Mouse (Mus musculus) lung, postnatal 0 days (tissue): Measurements from ENCODE around the gene Mymk.

Source experiments
- CTCF ChIP-seq: IDR thresholded peaks from 2 replicates; pipeline ENCODE4 v1.5.1; 2016; ENCODE audit warnings: antibody characterized with exemption, mild to moderate bottlenecking
- EP300 ChIP-seq: IDR thresholded peaks from 2 replicates; pipeline ENCODE4 v1.6.1; 2016; ENCODE audit warnings: antibody characterized with exemption, mild to moderate bottlenecking, control low read depth

GRCm38 (mm10) chr2:27026857-27027617, 44.9 kb downstream of the Mymk start:
- TF ChIP-seq CTCF (no peak), EP300 (no peak)
